Mouse (Mus musculus): ENCODE data around the gene Vwa3a. TPM values are rescaled to one million over a fixed set of nuclear protein-coding genes. Genes with fewer than 3 reads are reported as not detected.

The Vwa3a gene
- total RNA-seq, 2 experiments from 2014 or later: not detected

DNA sequence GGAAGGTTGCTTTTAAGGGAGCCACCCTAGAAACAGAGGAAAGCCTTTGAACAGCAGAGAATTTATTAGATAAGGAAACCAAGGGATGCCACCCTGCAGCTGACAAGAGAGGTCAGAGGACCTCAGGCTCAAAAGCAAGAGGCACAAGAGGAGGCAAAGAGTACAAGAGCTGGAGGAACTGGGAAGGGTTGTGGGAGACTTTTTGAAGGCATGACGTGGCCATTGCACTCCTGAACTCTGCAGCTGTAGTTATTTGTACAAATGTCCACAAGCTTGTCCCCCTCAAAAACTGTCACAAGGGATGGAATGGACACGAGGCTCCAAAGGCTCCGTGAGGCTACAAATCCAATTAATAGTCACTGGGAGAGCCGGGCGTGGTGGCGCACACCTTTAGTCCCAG lies 5.5 kb downstream of the Vwa3a start:
- no peak for ATAC-seq (replicated peaks; ENCODE audit: low FRiP score, poor library complexity, severe bottlenecking)

DNA sequence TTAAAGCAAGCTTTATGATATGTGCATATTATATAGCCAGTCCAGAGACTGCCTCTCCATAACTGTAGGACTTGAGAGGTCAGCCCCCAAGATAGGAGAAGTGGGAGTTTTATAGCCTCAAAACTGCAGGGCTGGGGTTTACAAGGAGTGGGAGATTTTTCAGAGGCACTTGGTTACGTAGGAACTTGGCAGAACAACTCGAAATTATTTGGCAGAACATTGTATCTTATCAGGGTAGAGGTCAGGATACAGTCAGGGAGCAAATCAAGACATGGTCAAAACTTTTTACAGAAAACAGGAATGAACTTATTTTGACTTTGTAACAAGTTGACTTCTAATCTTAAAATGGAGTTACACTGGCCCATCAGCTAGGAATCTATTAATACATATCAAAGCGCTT lies 6.9 kb downstream of the Vwa3a start:
- no peak for ATAC-seq (replicated peaks; ENCODE audit: low FRiP score, poor library complexity, severe bottlenecking)

DNA sequence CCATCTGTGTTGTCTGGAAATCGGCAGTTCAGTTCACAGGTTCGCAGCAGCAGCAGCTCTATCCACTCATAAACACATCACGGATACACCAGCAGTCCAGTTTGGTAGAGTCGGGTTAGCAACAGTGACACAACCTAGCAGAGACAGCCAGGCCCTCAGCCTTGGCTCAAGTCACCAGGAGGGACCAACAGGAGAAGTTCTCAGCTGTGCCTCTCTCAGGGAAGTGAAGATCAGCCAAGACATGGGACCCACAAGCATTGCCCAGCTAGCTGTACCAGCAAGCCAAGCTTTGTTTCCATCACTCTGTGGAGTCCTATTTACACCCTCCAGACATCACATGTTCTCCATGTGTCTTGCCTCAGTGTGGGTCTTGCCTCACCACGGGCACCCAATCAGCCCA lies 7.7 kb downstream of the Vwa3a start:
- no peak for ATAC-seq (replicated peaks; ENCODE audit: low FRiP score, poor library complexity, severe bottlenecking)

DNA sequence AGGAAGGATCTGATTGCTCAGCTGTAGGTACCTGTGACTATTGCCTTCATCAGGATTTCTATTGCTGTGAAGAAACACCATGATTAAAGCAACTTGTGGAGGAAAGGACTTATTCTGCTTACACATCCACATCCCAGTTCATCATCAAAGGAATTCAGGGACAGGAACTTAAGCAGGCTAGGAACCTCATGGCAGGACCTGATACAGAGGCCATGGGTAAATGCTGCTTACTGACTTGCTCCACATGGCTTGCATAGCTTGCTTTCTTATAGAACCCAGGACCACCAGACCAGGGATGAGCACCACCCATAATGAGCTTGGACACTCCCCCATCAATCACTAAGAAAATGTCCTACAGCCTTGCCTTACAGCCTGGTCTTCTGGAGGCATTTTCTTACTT lies 9.4 kb downstream of the Vwa3a start:
- ATAC-seq (replicated peaks; ENCODE audit: low FRiP score, poor library complexity, severe bottlenecking): no peak

DNA sequence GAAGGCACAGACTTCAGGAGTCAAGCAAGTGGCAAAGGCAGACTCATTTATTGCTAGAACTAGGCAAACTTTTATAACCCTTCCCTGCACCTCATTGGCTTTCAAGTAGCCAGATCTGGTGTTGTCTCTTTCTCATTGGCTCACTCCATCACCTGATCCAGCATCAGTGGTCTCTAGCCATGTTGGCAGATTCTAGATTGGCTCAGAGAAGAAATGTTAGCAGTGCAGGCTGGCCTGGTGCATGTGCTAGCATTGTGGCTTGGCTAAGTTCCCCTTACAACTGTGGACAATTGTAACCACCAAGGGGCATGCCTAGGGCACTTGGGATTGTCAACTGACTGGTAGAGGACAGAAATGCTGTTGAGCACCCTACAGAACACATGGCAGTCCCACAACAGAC lies 12.2 kb downstream of the Vwa3a start:
- ATAC-seq (replicated peaks; ENCODE audit: low FRiP score, poor library complexity, severe bottlenecking): no peak

DNA sequence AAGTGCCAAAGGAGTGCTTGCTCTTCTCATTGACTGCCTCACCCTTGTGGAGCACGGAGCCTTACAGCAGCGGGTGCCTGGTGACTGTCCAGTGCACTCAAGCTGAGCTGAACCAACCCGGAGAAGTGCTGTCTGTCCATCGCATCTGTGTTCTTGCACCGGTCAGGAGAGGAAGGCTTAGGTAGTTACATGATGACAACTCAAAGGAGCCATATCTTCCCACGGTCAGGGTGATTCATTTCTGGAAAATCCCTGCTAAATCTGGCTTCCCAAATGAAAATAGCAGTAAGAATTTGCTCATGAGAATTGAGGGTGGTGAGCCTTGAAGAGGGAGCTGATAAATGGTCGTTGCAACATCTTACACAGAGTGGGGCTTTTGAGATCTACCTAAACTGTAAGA lies 12.8 kb downstream of the Vwa3a start:
- no peak for ATAC-seq (replicated peaks; ENCODE audit: low FRiP score, poor library complexity, severe bottlenecking)

DNA sequence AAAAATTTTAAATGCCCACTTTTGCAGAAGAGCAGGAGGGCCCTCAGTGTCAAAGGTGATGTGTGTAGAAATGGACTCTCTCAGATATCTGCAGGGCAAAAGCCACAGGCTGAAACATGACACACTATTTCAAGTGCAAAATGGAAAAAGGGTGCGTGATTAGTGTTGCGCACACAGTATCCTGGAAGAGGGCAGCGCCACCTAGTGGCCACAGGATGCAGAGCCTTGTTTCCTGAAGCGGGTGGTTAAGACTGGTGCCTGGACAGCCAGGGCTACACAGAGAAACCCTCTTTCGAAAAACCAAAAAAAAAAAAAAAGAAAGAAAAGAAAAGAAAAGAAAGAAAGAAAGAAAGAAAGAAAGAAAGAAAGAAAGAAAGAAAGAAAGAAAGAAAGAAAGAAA lies 15.6 kb downstream of the Vwa3a start:
- peak; percentile 73 for ATAC-seq (replicated peaks; ENCODE audit: low FRiP score, poor library complexity, severe bottlenecking)

DNA sequence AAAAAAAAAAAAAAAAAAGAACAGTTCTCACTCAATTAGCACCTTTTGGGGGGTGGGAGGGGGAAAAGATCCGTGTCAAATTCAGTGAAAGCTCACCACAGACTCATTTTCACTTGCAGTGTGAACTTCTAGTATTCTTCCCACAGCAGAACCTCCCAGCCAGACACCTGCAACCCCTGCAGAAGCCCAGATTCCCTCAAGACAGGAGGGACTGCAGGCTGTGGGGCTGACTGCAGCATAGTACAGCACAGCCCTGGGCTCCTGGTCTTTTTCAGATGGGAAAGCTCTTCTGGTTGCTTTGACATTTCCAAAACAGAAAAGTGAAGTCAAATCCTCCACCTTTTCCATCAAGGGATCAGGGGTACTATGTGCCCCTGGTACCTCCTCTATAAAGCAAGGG lies 28.3 kb downstream of the Vwa3a start:
- no peak for ATAC-seq (replicated peaks; ENCODE audit: low FRiP score, poor library complexity, severe bottlenecking)

DNA sequence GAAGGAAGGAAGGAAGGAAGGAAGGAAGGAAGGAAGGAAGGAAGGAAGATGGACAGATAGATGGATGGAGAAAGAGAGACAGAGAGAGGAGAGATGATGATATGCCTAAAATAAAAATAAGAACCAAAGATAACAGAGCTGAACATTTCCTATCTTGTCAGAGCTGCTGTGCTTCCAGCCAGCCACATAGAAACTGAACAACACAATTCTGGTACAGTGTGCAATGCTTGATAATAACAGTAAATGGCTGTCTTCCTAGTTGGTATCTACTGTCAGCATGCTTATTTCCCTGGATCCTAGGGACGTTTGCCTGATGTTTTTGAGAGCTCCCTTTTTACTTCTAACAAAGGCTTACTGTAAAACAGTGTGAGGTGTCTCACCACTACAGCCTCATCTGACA lies 32.3 kb downstream of the Vwa3a start:
- ATAC-seq (replicated peaks; ENCODE audit: low FRiP score, poor library complexity, severe bottlenecking): no peak

DNA sequence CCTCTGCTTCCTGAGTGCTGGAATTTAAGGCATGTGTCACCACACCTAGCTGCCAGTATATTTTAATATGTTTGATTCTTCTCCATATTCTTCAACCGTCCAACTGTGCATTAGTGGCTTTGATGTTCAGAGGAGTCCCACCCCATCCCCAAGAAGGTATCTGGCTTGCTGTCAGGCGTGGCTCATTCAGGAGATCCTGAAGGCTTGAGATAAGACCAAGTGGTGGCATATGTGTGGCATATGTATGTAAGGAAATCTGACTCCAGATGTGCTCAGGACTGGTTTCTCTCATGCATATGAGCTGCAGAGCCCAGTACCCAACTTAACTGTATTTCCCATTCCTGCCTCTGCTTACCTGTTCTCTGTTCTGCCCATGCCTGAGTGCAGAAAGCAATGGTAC lies 38.9 kb downstream of the Vwa3a start:
- peak; percentile 81 for ATAC-seq (replicated peaks; ENCODE audit: low FRiP score, poor library complexity, severe bottlenecking)

DNA sequence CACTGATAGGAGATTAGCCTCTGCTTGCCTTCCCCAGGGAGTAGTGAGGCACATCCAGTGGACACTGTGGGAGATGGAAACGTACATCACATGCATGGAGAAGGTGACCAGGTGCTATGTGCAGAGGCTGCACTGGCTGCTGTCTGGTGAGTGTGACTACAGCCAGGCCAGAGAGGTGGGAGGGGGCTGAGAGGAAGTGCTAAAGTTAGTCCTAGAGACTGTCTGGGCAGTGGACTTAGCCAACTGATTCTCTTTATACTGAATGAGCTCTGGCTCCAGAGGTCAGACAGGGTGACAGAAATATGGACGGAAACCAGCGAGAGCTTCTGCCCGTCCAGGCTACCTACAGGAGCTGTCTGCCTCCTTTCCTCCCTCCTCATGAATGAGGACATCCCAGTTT lies 56.4 kb downstream of the Vwa3a start:
- ATAC-seq (replicated peaks; ENCODE audit: low FRiP score, poor library complexity, severe bottlenecking): no peak

DNA sequence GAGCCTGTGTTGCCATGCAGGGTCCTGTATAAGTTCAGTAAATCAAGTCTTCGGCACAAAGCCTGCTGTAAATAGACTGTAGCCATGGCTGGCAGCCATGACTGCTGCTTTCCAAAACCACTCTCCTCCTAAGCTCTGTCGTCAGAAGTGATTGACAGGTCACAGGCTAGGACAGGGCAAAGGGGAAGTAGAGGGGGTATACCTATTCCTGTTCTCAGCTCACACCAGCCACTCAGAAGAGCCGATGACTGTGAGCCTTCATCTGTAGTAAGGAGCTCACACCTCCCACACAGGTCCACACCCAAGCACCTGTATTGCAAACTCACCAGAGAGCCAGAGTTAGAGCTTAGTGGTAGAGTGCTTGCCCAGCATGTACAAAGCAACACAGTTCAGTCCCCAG lies 57.3 kb downstream of the Vwa3a start:
- no peak for ATAC-seq (replicated peaks; ENCODE audit: low FRiP score, poor library complexity, severe bottlenecking)

DNA sequence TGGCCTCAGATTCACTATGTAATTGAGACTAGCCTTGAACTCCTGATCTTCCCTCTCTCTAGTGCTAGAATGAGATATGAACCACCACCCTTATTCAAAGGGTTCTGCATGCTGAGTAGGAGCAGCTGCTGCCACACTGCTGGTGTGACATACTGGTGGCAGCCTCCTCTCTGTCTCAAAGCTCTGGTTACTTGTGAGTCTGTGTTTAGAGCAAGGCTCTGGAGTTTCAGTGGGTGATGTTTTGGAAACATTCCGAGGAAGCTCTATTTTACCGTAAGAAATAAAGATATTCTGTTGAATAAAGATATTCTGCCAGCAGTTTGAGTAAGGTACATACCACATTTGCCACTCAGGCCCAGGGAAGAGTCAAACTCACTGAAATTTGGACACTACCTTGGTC lies 64.2 kb downstream of the Vwa3a start:
- ATAC-seq (replicated peaks; ENCODE audit: low FRiP score, poor library complexity, severe bottlenecking): no peak

DNA sequence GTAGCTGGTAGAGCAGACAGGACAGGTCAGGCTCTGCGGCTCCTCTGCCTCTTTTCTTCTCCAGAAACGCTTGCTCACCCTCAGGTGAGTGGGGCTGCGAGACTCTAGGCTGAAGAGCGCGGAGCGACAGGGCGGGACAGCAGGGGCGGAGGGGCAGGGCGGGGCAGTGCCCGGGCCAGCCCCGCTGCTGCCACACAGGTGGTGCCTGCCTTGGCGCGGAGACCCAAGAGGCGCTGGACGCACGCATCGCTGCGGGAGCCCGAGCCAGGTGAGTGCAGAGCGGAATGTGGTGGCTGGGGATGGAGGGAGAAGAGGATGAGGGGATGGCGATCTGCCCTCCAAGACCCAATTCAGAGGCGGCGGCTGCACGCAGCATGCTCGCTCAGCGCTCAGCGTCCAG lies 70.6 kb downstream of the Vwa3a start:
- no peak for ATAC-seq (replicated peaks; ENCODE audit: low FRiP score, poor library complexity, severe bottlenecking)

DNA sequence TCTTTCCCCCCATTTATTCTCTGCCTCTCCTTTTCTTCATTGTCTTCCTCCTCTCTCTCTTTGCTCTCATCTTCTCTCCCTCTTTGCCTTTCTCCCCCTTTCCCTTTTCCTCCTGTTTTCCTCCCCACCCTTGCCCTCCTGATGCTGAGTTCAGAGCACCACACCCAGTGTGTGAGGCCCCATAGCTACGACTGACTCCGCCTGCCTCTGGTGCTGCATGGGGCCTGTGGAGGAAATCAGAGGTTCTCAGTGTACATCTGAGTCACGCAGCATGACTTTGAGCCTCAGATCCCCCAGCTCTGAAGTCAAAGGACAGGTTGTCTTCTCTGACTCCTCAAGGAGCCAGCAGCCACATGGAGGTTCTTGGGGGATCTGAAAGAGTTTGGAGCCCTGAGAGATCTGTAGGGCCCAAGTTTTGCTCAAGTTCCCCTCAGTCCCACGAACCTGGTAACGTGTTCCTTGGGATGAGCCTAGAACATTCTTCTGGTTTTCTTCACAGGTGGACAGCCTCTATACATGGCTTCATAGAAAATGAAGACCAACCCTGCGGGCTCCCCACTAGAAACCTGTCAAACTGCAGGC lies 72.8 kb downstream of the Vwa3a start, which contains the start of gene Gm5737:
Gene Gm5737, plus strand, starts transcription at position 532 of the 582 bp plus-strand sequence.
- ATAC-seq (replicated peaks; ENCODE audit: low FRiP score, poor library complexity, severe bottlenecking): no peak

DNA sequence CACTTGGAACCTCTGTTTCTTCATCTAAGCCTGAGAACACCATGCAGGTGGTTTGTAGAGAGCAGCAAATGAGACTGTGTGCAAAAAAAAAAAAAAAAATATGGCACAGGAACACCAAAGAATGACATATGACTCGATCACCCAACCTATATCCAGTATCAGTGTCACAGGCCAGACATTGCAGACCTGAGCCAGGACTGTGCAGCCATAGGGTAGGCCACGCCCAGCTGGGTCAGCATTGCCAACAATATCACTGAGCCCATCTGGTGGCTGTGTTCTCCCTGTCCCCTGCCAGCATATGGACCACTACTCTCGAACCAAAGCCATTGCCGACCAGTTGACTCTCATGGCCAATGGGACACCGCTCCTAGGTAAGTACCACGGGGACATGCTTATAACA lies 78.4 kb downstream of the Vwa3a start:
- no peak for ATAC-seq (replicated peaks; ENCODE audit: low FRiP score, poor library complexity, severe bottlenecking)

DNA sequence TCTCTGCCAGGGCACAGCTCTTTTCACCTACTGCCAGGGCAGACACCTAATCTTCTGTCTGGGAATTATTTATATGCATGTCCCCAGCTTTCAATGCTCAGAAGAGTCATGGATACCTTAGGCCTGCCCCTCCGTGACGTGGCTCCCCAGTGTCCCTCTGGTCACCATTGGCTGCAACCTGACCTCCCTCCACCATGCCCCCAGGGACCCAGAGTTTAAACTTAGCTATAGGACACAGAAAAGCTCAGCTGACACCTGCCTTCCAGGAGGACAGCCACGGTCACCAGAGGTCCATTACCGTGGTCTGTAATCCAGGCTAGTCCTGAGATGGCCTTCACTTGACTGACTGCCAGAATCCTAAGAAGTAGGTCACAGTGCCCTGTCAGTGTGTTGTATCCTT lies 80.3 kb downstream of the Vwa3a start:
- ATAC-seq (replicated peaks; ENCODE audit: low FRiP score, poor library complexity, severe bottlenecking): no peak

DNA sequence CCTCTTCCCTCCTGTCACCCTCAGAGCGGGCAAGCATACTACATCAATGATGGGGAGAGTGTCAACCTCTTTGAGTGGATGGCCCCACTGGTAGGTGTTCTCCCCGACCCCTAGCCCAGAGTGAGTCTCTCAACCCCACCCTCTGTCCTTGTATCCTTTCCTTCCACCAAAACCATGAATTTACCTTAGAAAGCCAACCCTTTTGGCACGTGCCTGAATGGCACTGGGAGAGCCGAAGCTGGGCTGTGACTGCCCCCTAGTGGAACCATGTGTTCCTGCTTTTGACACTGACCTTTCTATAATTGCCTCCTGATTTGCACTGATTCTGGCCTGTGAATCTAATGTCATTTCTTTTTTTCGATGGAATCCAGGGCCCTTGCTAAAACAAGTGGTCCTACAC lies 84.1 kb downstream of the Vwa3a start:
- peak; percentile 78 for ATAC-seq (replicated peaks; ENCODE audit: low FRiP score, poor library complexity, severe bottlenecking)

DNA sequence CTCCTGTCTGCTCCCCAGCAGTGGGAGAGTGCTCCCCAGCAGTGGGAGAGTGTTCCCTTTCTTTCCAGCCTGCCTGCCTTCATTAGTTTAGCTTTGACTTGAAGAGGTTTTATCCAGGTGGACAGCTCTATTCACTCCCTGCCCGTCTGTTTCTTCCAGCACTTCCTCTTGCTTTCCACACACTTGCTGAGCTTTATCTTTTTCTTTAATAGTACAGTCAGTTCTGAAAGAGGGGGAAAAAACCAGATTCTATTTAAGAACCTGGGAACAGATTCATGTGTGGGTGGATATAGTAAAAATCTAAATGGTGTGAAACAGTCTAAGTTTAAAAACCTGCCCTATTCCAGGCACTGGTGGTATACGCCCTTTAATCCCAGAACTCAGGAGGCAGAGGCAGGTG lies 86.0 kb downstream of the Vwa3a start:
- no peak for ATAC-seq (replicated peaks; ENCODE audit: low FRiP score, poor library complexity, severe bottlenecking)

DNA sequence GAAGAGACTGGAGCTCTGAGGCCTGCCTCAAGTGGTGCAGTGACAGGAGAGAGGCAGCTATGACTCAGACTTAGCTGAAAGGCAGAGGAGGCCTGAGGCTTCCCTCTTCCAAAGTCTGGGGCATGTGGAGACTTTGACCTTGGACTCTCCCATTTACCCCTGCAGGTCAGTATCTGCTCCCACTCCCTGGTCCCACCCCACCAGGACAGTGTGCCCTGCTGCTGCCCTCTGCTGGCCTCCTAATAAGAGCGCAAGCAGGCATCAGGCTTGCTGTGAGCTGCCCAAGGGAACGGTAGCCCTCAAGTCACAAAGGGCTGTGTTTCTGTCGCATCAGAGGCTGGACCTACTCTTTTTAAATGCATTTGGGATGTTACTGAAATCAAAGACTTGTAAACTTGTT lies 87.3 kb downstream of the Vwa3a start:
- ATAC-seq (replicated peaks; ENCODE audit: low FRiP score, poor library complexity, severe bottlenecking): no peak

DNA sequence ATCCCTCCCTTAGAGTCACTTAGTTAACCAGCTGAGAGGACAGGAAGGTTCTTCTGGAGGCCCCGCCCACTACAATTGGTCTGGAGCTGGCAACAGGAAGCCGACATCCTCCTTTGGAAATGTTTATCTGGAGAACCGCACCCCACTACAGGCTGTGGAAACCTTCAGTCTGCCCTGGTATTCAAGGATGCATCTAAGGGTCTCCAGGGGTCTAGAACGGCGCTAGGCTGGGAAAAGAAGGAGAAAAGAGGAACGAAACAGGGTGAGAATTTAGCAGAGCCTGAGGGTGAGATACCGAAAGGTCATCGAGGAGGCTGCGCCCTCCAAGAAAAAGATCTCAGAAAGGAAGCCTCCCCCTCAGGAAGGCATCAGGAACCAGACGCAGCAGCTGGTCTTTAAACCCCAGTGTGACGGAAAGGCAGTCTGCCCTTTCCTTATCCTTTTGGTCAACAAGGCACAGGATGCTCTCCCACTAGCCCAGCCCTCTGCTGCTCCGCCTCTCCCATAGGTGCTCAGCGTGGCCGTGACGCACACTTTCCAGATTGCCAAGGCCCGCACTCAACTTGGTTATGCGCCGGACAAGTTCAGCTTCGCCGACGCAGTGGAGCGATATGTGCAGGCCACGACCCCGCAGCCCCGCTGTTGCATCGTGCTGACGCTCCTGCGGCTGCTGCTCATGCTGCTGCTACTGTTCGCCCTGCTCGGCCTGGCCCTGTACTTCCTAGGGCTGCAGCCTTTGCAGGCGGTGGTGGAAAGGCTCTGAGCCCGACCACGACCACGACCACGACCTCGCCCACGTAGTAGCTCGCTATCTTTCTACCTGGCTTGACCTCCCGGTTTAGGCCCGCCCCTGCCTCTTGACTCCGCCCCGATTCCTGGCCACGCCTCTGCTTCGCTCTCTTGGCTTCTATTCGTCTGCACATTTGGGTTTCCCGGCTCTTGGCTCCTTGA lies 91.6 kb downstream of the Vwa3a start:
- peak; percentile 50 for ATAC-seq (replicated peaks; ENCODE audit: low FRiP score, poor library complexity, severe bottlenecking)
